Mouse (Mus musculus): ENCODE data around the gene Btn1a1. TPM values are rescaled to one million over a fixed set of nuclear protein-coding genes. Genes with fewer than 3 reads are reported as not detected.

Gene Btn1a1
- not detected for polyA plus RNA-seq (2015; fragmentation: Illumina TruSeq; extraction: RNeasy Lipid Tissue Mini Kit (QIAGEN cat#74804); ENCODE audit: insufficient read depth, low read depth, low replicate concordance)

GRCm38 (mm10) chr13:23465600-23466109 lies at the start of gene Btn1a1:
Gene Btn1a1 (minus strand): TSS chr13:23465901.

GRCm38 (mm10) chr13:23488400-23489322 lies 23.0 kb upstream of the Btn1a1 start, which contains the start of gene Btn2a2:
Gene Btn2a2 (minus strand): TSS chr13:23488857.

GRCm38 (mm10) chr13:23423286-23424051 lies 42.2 kb downstream of the Btn1a1 start, which contains the start of gene Abt1:
Gene Abt1 (minus strand): TSS chr13:23423866.

Other genes with a start within 250 kb of the Btn1a1 start
- gene Vmn1r222, start 230.0 kb downstream of the Btn1a1 start, polyA plus RNA-seq (2015; fragmentation: Illumina TruSeq; extraction: RNeasy Lipid Tissue Mini Kit (QIAGEN cat#74804); ENCODE audit: insufficient read depth, low read depth, low replicate concordance) = not detected
- not detected for gene Vmn1r223, start 218.8 kb downstream of the Btn1a1 start, polyA plus RNA-seq (2015; fragmentation: Illumina TruSeq; extraction: RNeasy Lipid Tissue Mini Kit (QIAGEN cat#74804); ENCODE audit: insufficient read depth, low read depth, low replicate concordance)
- gene Zfp322a, start 96.7 kb downstream of the Btn1a1 start, polyA plus RNA-seq (2015; fragmentation: Illumina TruSeq; extraction: RNeasy Lipid Tissue Mini Kit (QIAGEN cat#74804); ENCODE audit: insufficient read depth, low read depth, low replicate concordance) = 3.7 TPM
- 1.1 TPM for gene Abt1, start 42.0 kb downstream of the Btn1a1 start, polyA plus RNA-seq (2015; fragmentation: Illumina TruSeq; extraction: RNeasy Lipid Tissue Mini Kit (QIAGEN cat#74804); ENCODE audit: insufficient read depth, low read depth, low replicate concordance)
- gene Btn2a2, start 23.0 kb upstream of the Btn1a1 start, polyA plus RNA-seq (2015; fragmentation: Illumina TruSeq; extraction: RNeasy Lipid Tissue Mini Kit (QIAGEN cat#74804); ENCODE audit: insufficient read depth, low read depth, low replicate concordance) = not detected
- gene Hist1h4h, start 65.1 kb upstream of the Btn1a1 start, polyA plus RNA-seq (2015; fragmentation: Illumina TruSeq; extraction: RNeasy Lipid Tissue Mini Kit (QIAGEN cat#74804); ENCODE audit: insufficient read depth, low read depth, low replicate concordance) = 9.1 TPM
- not detected for gene Hist1h2af, start 68.0 kb upstream of the Btn1a1 start, polyA plus RNA-seq (2015; fragmentation: Illumina TruSeq; extraction: RNeasy Lipid Tissue Mini Kit (QIAGEN cat#74804); ENCODE audit: insufficient read depth, low read depth, low replicate concordance)
- gene Hist1h3g, start 69.5 kb upstream of the Btn1a1 start, polyA plus RNA-seq (2015; fragmentation: Illumina TruSeq; extraction: RNeasy Lipid Tissue Mini Kit (QIAGEN cat#74804); ENCODE audit: insufficient read depth, low read depth, low replicate concordance) = not detected
- not detected for gene Hist1h2bh, start 77.5 kb upstream of the Btn1a1 start, polyA plus RNA-seq (2015; fragmentation: Illumina TruSeq; extraction: RNeasy Lipid Tissue Mini Kit (QIAGEN cat#74804); ENCODE audit: insufficient read depth, low read depth, low replicate concordance)
- not detected for gene Hist1h3f, start 78.2 kb upstream of the Btn1a1 start, polyA plus RNA-seq (2015; fragmentation: Illumina TruSeq; extraction: RNeasy Lipid Tissue Mini Kit (QIAGEN cat#74804); ENCODE audit: insufficient read depth, low read depth, low replicate concordance)
- gene Hist1h4f, start 85.7 kb upstream of the Btn1a1 start, polyA plus RNA-seq (2015; fragmentation: Illumina TruSeq; extraction: RNeasy Lipid Tissue Mini Kit (QIAGEN cat#74804); ENCODE audit: insufficient read depth, low read depth, low replicate concordance) = not detected
- gene Hist1h1d, start 87.4 kb upstream of the Btn1a1 start, polyA plus RNA-seq (2015; fragmentation: Illumina TruSeq; extraction: RNeasy Lipid Tissue Mini Kit (QIAGEN cat#74804); ENCODE audit: insufficient read depth, low read depth, low replicate concordance) = 0.48 TPM
- not detected for gene Hist1h3e, start 96.5 kb upstream of the Btn1a1 start, polyA plus RNA-seq (2015; fragmentation: Illumina TruSeq; extraction: RNeasy Lipid Tissue Mini Kit (QIAGEN cat#74804); ENCODE audit: insufficient read depth, low read depth, low replicate concordance)
- gene Hist1h2ae, start 105.3 kb upstream of the Btn1a1 start, polyA plus RNA-seq (2015; fragmentation: Illumina TruSeq; extraction: RNeasy Lipid Tissue Mini Kit (QIAGEN cat#74804); ENCODE audit: insufficient read depth, low read depth, low replicate concordance) = not detected
- gene Hist1h2bg, start 105.5 kb upstream of the Btn1a1 start, polyA plus RNA-seq (2015; fragmentation: Illumina TruSeq; extraction: RNeasy Lipid Tissue Mini Kit (QIAGEN cat#74804); ENCODE audit: insufficient read depth, low read depth, low replicate concordance) = not detected
- gene Hist1h2bf, start 108.3 kb upstream of the Btn1a1 start, polyA plus RNA-seq (2015; fragmentation: Illumina TruSeq; extraction: RNeasy Lipid Tissue Mini Kit (QIAGEN cat#74804); ENCODE audit: insufficient read depth, low read depth, low replicate concordance) = not detected
- gene Hist1h2ad, start 108.5 kb upstream of the Btn1a1 start, polyA plus RNA-seq (2015; fragmentation: Illumina TruSeq; extraction: RNeasy Lipid Tissue Mini Kit (QIAGEN cat#74804); ENCODE audit: insufficient read depth, low read depth, low replicate concordance) = not detected
- gene Hist1h3d, start 109.9 kb upstream of the Btn1a1 start, polyA plus RNA-seq (2015; fragmentation: Illumina TruSeq; extraction: RNeasy Lipid Tissue Mini Kit (QIAGEN cat#74804); ENCODE audit: insufficient read depth, low read depth, low replicate concordance) = not detected
- gene Hist1h4d, start 115.7 kb upstream of the Btn1a1 start, polyA plus RNA-seq (2015; fragmentation: Illumina TruSeq; extraction: RNeasy Lipid Tissue Mini Kit (QIAGEN cat#74804); ENCODE audit: insufficient read depth, low read depth, low replicate concordance) = not detected
- 1.9 TPM for gene Hist1h2be, start 155.2 kb upstream of the Btn1a1 start, polyA plus RNA-seq (2015; fragmentation: Illumina TruSeq; extraction: RNeasy Lipid Tissue Mini Kit (QIAGEN cat#74804); ENCODE audit: insufficient read depth, low read depth, low replicate concordance)
- gene Hist1h1e, start 156.7 kb upstream of the Btn1a1 start, polyA plus RNA-seq (2015; fragmentation: Illumina TruSeq; extraction: RNeasy Lipid Tissue Mini Kit (QIAGEN cat#74804); ENCODE audit: insufficient read depth, low read depth, low replicate concordance) = 0.70 TPM
- gene Hist1h2ac, start 218.0 kb upstream of the Btn1a1 start, polyA plus RNA-seq (2015; fragmentation: Illumina TruSeq; extraction: RNeasy Lipid Tissue Mini Kit (QIAGEN cat#74804); ENCODE audit: insufficient read depth, low read depth, low replicate concordance) = 0.33 TPM
- 37.3 TPM for gene Hist1h2bc, start 218.3 kb upstream of the Btn1a1 start, polyA plus RNA-seq (2015; fragmentation: Illumina TruSeq; extraction: RNeasy Lipid Tissue Mini Kit (QIAGEN cat#74804); ENCODE audit: insufficient read depth, low read depth, low replicate concordance)
- not detected for gene Hist1h1t, start 229.9 kb upstream of the Btn1a1 start, polyA plus RNA-seq (2015; fragmentation: Illumina TruSeq; extraction: RNeasy Lipid Tissue Mini Kit (QIAGEN cat#74804); ENCODE audit: insufficient read depth, low read depth, low replicate concordance)
- 2.0 TPM for gene Hist1h4c, start 232.6 kb upstream of the Btn1a1 start, polyA plus RNA-seq (2015; fragmentation: Illumina TruSeq; extraction: RNeasy Lipid Tissue Mini Kit (QIAGEN cat#74804); ENCODE audit: insufficient read depth, low read depth, low replicate concordance)
- gene Hfe, start 245.0 kb upstream of the Btn1a1 start, polyA plus RNA-seq (2015; fragmentation: Illumina TruSeq; extraction: RNeasy Lipid Tissue Mini Kit (QIAGEN cat#74804); ENCODE audit: insufficient read depth, low read depth, low replicate concordance) = 11.9 TPM

All from pancreas, adult 10 weeks (tissue).